Mouse (Mus musculus): Measurements from ENCODE around the gene Lpxn. TPM values are rescaled to one million over a fixed set of nuclear protein-coding genes. Genes with fewer than 3 reads are reported as not detected.

The Lpxn gene
- polyA plus RNA-seq, 1 experiment from 2014 or later: 1.6 TPM

GRCm38 (mm10) chr19:12818507-12818906 is 22.5 kb downstream of the Lpxn start:
- WGBS: 90% methylated on average over 1 of the region's 1 CpGs
- H3K4me2 ChIP-seq (replicated peaks; ENCODE audit: low read depth, low read length): no peak overlapping the region
- no peak for ATAC-seq (ENCODE audit: low FRiP score, low TSS enrichment)
- H3K9me3 ChIP-seq (ENCODE audit: control insufficient read depth, low read length): no peaks in the 10 kb centered on the region
- H3K4me3 ChIP-seq (ENCODE audit: low read length): no peak overlapping the region
- no peaks in the 10 kb centered on the region for H3K4me1 ChIP-seq (ENCODE audit: control insufficient read depth, insufficient read depth, low read length)
- no peaks in the 10 kb centered on the region for H3K36me3 ChIP-seq (ENCODE audit: control insufficient read depth, insufficient read depth, low read length)
- no peak overlapping the region for H3K27ac ChIP-seq (ENCODE audit: low read depth, low read length)
- H3K27me3 ChIP-seq (ENCODE audit: control insufficient read depth, insufficient read depth, low read length): no peaks in the 10 kb centered on the region
- no peak overlapping the region for H3K9ac ChIP-seq (ENCODE audit: low read depth, low read length)

- no peaks in the 10 kb centered on the region for H3K9me3 ChIP-seq (ENCODE audit: control insufficient read depth, low read length)
- H3K9ac ChIP-seq (ENCODE audit: low read depth, low read length): no peak overlapping the region
- H3K4me2 ChIP-seq (replicated peaks; ENCODE audit: low read depth, low read length): no peak overlapping the region
- ATAC-seq (ENCODE audit: low FRiP score, low TSS enrichment): no peak
- no peaks in the 10 kb centered on the region for H3K36me3 ChIP-seq (ENCODE audit: control insufficient read depth, insufficient read depth, low read length)
- no peaks in the 10 kb centered on the region for H3K4me1 ChIP-seq (ENCODE audit: control insufficient read depth, insufficient read depth, low read length)
- no peak overlapping the region for H3K4me3 ChIP-seq (ENCODE audit: low read length)
- 35% methylated on average over 4 of the region's 4 CpGs for WGBS
- H3K27me3 ChIP-seq (ENCODE audit: control insufficient read depth, insufficient read depth, low read length): no peaks in the 10 kb centered on the region
- H3K27ac ChIP-seq (ENCODE audit: low read depth, low read length): no peak overlapping the region
These were observed 24.4 kb downstream of the Lpxn start for GRCm38 (mm10) chr19:12820383-12820782.

- no peak overlapping the region for H3K9ac ChIP-seq (ENCODE audit: low read depth, low read length)
- H3K4me2 ChIP-seq (replicated peaks; ENCODE audit: low read depth, low read length): no peak overlapping the region
- H3K9me3 ChIP-seq (ENCODE audit: control insufficient read depth, low read length): no peaks in the 10 kb centered on the region
- no peaks in the 10 kb centered on the region for H3K36me3 ChIP-seq (ENCODE audit: control insufficient read depth, insufficient read depth, low read length)
- H3K27ac ChIP-seq (ENCODE audit: low read depth, low read length): no peak overlapping the region
- no peak overlapping the region for H3K4me3 ChIP-seq (ENCODE audit: low read length)
- no peak for ATAC-seq (ENCODE audit: low FRiP score, low TSS enrichment)
- no peaks in the 10 kb centered on the region for H3K27me3 ChIP-seq (ENCODE audit: control insufficient read depth, insufficient read depth, low read length)
- WGBS: 77% methylated on average over 4 of the region's 4 CpGs
- H3K4me1 ChIP-seq (ENCODE audit: control insufficient read depth, insufficient read depth, low read length): no peaks in the 10 kb centered on the region
These were observed 28.6 kb downstream of the Lpxn start for GRCm38 (mm10) chr19:12824549-12824948.

GRCm38 (mm10) chr19:12830823-12831430 is 34.9 kb downstream of the Lpxn start:
- Histone ChIP-seq H3K27ac (ENCODE audit: low read depth, low read length) (no peak overlapping the region), H3K4me3 (ENCODE audit: low read length) (no peak overlapping the region), H3K36me3 (ENCODE audit: control insufficient read depth, insufficient read depth, low read length) (no peaks in the 10 kb centered on the region), H3K4me1 (ENCODE audit: control insufficient read depth, insufficient read depth, low read length) (no peaks in the 10 kb centered on the region), H3K9me3 (ENCODE audit: control insufficient read depth, low read length) (no peaks in the 10 kb centered on the region), H3K27me3 (ENCODE audit: control insufficient read depth, insufficient read depth, low read length) (no peaks in the 10 kb centered on the region), H3K4me2 (replicated peaks; ENCODE audit: low read depth, low read length) (no peak overlapping the region), H3K9ac (ENCODE audit: low read depth, low read length) (no peak overlapping the region)
- 72% methylated on average over 2 of the region's 2 CpGs for WGBS
- no peak for ATAC-seq (ENCODE audit: low FRiP score, low TSS enrichment)

- no peak for ATAC-seq (ENCODE audit: low FRiP score, low TSS enrichment)
- no peak overlapping the region for H3K9ac ChIP-seq (ENCODE audit: low read depth, low read length)
- whole genome bisulfite sequencing: 62% methylated on average over 1 of the region's 1 CpGs
These were observed 35.6 kb downstream of the Lpxn start for GRCm38 (mm10) chr19:12831559-12831958.

GRCm38 (mm10) chr19:12833625-12834024 is 37.6 kb downstream of the Lpxn start:
- Histone ChIP-seq H3K4me2 (replicated peaks; ENCODE audit: low read depth, low read length) (no peak overlapping the region), H3K4me3 (ENCODE audit: low read length) (no peak overlapping the region), H3K9me3 (ENCODE audit: control insufficient read depth, low read length) (no peaks in the 10 kb centered on the region), H3K9ac (ENCODE audit: low read depth, low read length) (no peak overlapping the region), H3K27ac (ENCODE audit: low read depth, low read length) (no peak overlapping the region), H3K36me3 (ENCODE audit: control insufficient read depth, insufficient read depth, low read length) (no peaks in the 10 kb centered on the region), H3K27me3 (ENCODE audit: control insufficient read depth, insufficient read depth, low read length) (no peaks in the 10 kb centered on the region), H3K4me1 (ENCODE audit: control insufficient read depth, insufficient read depth, low read length) (no peaks in the 10 kb centered on the region)
- no peak for ATAC-seq (ENCODE audit: low FRiP score, low TSS enrichment)
- 76% methylated on average over 3 of the region's 3 CpGs for WGBS

More at GRCm38 (mm10) chr19:12831559-12831958, 35.6 kb downstream of the Lpxn start:
- Histone ChIP-seq H3K36me3 (ENCODE audit: control insufficient read depth, insufficient read depth, low read length) (no peaks in the 10 kb centered on the region), H3K27me3 (ENCODE audit: control insufficient read depth, insufficient read depth, low read length) (no peaks in the 10 kb centered on the region), H3K4me1 (ENCODE audit: control insufficient read depth, insufficient read depth, low read length) (no peaks in the 10 kb centered on the region), H3K4me3 (ENCODE audit: low read length) (no peak overlapping the region), H3K4me2 (replicated peaks; ENCODE audit: low read depth, low read length) (no peak overlapping the region), H3K27ac (ENCODE audit: low read depth, low read length) (no peak overlapping the region), H3K9me3 (ENCODE audit: control insufficient read depth, low read length) (no peaks in the 10 kb centered on the region)

GRCm38 (mm10) chr19:12838507-12838906 is 42.5 kb downstream of the Lpxn start:
- no peaks in the 10 kb centered on the region for H3K36me3 ChIP-seq (ENCODE audit: control insufficient read depth, insufficient read depth, low read length)
- H3K4me3 ChIP-seq (ENCODE audit: low read length): no peak overlapping the region
- no peaks in the 10 kb centered on the region for H3K27me3 ChIP-seq (ENCODE audit: control insufficient read depth, insufficient read depth, low read length)
- no peak for ATAC-seq (ENCODE audit: low FRiP score, low TSS enrichment)
- no peak overlapping the region for H3K4me2 ChIP-seq (replicated peaks; ENCODE audit: low read depth, low read length)
- no peaks in the 10 kb centered on the region for H3K4me1 ChIP-seq (ENCODE audit: control insufficient read depth, insufficient read depth, low read length)
- H3K9me3 ChIP-seq (ENCODE audit: control insufficient read depth, low read length): no peaks in the 10 kb centered on the region
- no peak overlapping the region for H3K27ac ChIP-seq (ENCODE audit: low read depth, low read length)
- no peak overlapping the region for H3K9ac ChIP-seq (ENCODE audit: low read depth, low read length)
- 91% methylated on average over 1 of the region's 1 CpGs for WGBS

- no peak within 1 kb of the TSS for H3K4me3 ChIP-seq (ENCODE audit: low read length)
- no peaks in the 10 kb centered on the region for H3K9me3 ChIP-seq (ENCODE audit: control insufficient read depth, low read length)
- H3K9ac ChIP-seq (ENCODE audit: low read depth, low read length): no peak within 1 kb of the TSS
- no peak within 1 kb of the TSS for H3K27ac ChIP-seq (ENCODE audit: low read depth, low read length)
- H3K36me3 ChIP-seq (ENCODE audit: control insufficient read depth, insufficient read depth, low read length): no peaks in the 10 kb centered on the region
- ATAC-seq (ENCODE audit: low FRiP score, low TSS enrichment): no peak
- H3K27me3 ChIP-seq (ENCODE audit: control insufficient read depth, insufficient read depth, low read length): no peaks in the 10 kb centered on the region
- no peak within 1 kb of the TSS for H3K4me2 ChIP-seq (replicated peaks; ENCODE audit: low read depth, low read length)
- no peaks in the 10 kb centered on the region for H3K4me1 ChIP-seq (ENCODE audit: control insufficient read depth, insufficient read depth, low read length)
These were observed 50.4 kb downstream of the Lpxn start, which contains the start of gene Gm5244 for GRCm38 (mm10) chr19:12846382-12846781. TSS of gene Gm5244 (plus strand) at chr19:12846682.

- WGBS: 46% methylated on average over 1 of the region's 1 CpGs
- no peaks in the 10 kb centered on the region for H3K27me3 ChIP-seq (ENCODE audit: control insufficient read depth, insufficient read depth, low read length)
- H3K9ac ChIP-seq (ENCODE audit: low read depth, low read length): no peak within 1 kb of the TSS
- no peaks in the 10 kb centered on the region for H3K36me3 ChIP-seq (ENCODE audit: control insufficient read depth, insufficient read depth, low read length)
- H3K4me2 ChIP-seq (replicated peaks; ENCODE audit: low read depth, low read length): no peak within 1 kb of the TSS
- no peak within 1 kb of the TSS for H3K27ac ChIP-seq (ENCODE audit: low read depth, low read length)
- no peak for ATAC-seq (ENCODE audit: low FRiP score, low TSS enrichment)
- H3K4me3 ChIP-seq (ENCODE audit: low read length): no peak within 1 kb of the TSS
- no peaks in the 10 kb centered on the region for H3K4me1 ChIP-seq (ENCODE audit: control insufficient read depth, insufficient read depth, low read length)
- H3K9me3 ChIP-seq (ENCODE audit: control insufficient read depth, low read length): no peaks in the 10 kb centered on the region
These were observed 61.0 kb downstream of the Lpxn start, which contains the start of gene Olfr1444 for GRCm38 (mm10) chr19:12856983-12857382. TSS of gene Olfr1444 (plus strand) at chr19:12857283.
